Mouse (Mus musculus) liver, embryonic 14.5 days (tissue): Measurements from ENCODE around the gene Arhgap17.

ENCODE experiments used
- CTCF ChIP-seq: IDR thresholded peaks from 2 replicates; pipeline ENCODE4 v1.5.1; 2016; ENCODE audit warnings: antibody characterized with exemption, low read depth, control low read depth
- EP300 ChIP-seq: IDR thresholded peaks from 2 replicates; pipeline ENCODE4 v1.6.1; 2016; ENCODE audit warnings: antibody characterized with exemption, low read depth

DNA sequence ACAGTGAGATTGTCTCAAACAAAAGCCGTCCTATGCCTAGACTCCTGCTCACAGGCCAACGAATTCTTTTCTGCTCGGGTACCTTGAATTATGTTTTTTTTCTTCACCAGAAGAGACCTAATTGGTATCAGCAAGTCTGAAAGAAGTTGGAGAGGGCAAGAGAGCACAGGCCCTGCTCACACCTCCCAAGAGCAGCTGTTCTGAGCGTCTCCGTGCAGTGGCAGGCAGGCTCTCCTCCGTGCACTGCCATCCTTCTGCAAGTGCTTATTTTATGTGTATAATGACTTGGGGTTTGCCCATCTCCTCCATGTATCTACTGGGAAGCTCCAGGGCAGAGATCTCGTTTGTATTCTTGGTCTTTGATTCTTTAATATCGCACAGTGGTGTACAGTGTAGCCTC is 2.9 kb downstream of the Arhgap17 start:
- TF ChIP-seq CTCF (no peak), EP300 (no peak)
